Mouse (Mus musculus): ENCODE data around the gene Wdr4. TPM values are rescaled to one million over a fixed set of nuclear protein-coding genes. Genes with fewer than 3 reads are reported as not detected.

Gene Wdr4
- polyA plus RNA-seq, 1 experiment = 13.8 TPM

DNA sequence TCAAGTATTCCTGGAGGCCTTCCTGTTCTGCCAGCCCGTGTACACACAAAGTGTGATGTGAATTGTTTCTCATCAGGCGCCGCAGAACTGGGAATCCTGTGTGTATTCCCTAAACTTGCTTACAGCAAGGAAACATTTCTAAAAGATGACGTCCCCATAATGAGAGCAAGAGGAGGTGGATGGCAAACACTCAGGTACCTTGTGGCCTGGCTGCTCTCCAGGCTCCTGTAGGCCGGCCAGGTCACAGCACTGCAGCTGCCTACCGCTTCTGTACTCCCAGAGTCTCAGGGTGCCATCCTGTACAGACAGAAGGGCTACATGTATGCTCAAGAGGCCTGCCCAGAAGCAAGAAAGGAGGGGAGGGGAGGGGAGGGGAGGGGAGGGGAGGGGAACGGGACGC, 19.4 kb downstream of the Wdr4 start:
- TF ChIP-seq POLR2A (IDR thresholded peaks at IDR 0.05; ENCODE audit: borderline replicate concordance, low read depth, low read length) (no peak), CTCF (IDR thresholded peaks at IDR 0.05; ENCODE audit: low read depth, low read length) (no peak)
- no peak overlapping the region for H3K4me3 ChIP-seq (ENCODE audit: insufficient read depth, low read length)
- no peaks in the 10 kb centered on the region for H3K4me1 ChIP-seq (ENCODE audit: control insufficient read depth, insufficient read depth, low read length)
- H3K27ac ChIP-seq (ENCODE audit: insufficient read depth, low read depth, low read length) = no peak overlapping the region

DNA sequence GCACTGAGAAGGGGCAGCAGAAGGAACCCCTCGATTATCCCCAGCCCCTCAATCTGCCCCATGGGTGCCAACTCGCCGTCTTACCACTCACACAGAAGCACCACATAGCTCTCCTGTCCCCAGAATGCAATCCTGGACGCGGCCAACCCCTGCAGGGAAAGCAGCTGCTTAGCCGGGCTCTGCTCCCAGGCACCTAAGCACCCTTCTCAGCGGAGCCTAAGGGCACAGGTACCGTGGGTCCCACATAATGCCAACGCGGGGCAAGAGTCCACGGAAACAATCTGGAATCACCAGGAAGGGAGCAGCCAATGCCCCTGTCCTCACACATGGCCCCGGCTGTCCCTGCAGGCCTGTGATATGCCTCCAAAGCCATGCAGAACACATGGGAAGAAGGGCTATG, 20.1 kb downstream of the Wdr4 start:
- Histone ChIP-seq H3K4me3 (ENCODE audit: insufficient read depth, low read length) (no peak overlapping the region), H3K27ac (ENCODE audit: insufficient read depth, low read depth, low read length) (no peak overlapping the region), H3K4me1 (ENCODE audit: control insufficient read depth, insufficient read depth, low read length) (no peaks in the 10 kb centered on the region)
- no peak for TF ChIP-seq POLR2A (IDR thresholded peaks at IDR 0.05; ENCODE audit: borderline replicate concordance, low read depth, low read length)
- TF ChIP-seq CTCF (IDR thresholded peaks at IDR 0.05; ENCODE audit: low read depth, low read length) = no peak

DNA sequence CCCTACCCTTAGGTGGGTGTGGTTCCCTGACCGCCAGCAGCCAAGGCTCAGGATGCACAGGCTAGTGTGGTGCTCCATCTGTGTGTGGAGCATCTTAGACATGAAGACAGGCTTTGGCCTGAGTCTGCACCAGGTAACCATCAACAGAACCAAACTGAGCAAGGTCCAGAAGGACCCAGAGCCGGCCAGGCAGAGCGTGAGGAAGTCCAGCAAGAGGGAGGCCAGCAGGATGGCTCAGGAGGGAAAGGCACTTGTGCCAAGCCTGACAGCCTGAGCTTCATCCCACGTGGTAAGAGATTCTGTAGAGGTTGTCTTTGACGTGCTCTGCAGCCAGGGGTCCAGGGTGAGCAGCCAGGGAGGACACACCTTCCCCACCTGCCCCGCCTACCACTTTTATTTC, 22.1 kb downstream of the Wdr4 start:
- no peaks in the 10 kb centered on the region for H3K4me1 ChIP-seq (ENCODE audit: control insufficient read depth, insufficient read depth, low read length)
- no peak overlapping the region for H3K4me3 ChIP-seq (ENCODE audit: insufficient read depth, low read length)
- no peak for TF ChIP-seq CTCF (IDR thresholded peaks at IDR 0.05; ENCODE audit: low read depth, low read length)
- no peak for TF ChIP-seq POLR2A (IDR thresholded peaks at IDR 0.05; ENCODE audit: borderline replicate concordance, low read depth, low read length)
- no peak overlapping the region for H3K27ac ChIP-seq (ENCODE audit: insufficient read depth, low read depth, low read length)

DNA sequence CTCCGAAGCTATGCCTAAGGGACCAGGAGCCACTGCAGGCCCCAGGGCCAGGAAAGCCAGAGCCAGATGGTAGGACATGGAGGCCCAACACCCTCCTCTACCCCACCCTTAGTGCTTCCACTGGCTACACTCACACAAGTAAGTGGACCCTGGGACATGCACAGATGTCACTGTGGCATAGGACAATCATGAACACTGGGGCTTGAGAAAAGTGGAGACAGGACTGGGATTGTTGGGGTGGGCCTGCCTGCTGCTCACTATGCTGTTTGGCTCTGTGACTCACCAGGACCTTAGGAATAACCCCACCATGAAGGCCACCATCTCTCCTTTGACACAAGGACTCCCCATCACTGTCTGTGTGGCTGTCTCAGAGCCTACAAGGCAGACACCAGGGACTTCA, 24.8 kb downstream of the Wdr4 start:
- H3K4me3 ChIP-seq (ENCODE audit: insufficient read depth, low read length) = no peak overlapping the region
- no peaks in the 10 kb centered on the region for H3K4me1 ChIP-seq (ENCODE audit: control insufficient read depth, insufficient read depth, low read length)
- H3K27ac ChIP-seq (ENCODE audit: insufficient read depth, low read depth, low read length) = no peak overlapping the region
- TF ChIP-seq CTCF (IDR thresholded peaks at IDR 0.05; ENCODE audit: low read depth, low read length) (no peak), POLR2A (IDR thresholded peaks at IDR 0.05; ENCODE audit: borderline replicate concordance, low read depth, low read length) (no peak)

DNA sequence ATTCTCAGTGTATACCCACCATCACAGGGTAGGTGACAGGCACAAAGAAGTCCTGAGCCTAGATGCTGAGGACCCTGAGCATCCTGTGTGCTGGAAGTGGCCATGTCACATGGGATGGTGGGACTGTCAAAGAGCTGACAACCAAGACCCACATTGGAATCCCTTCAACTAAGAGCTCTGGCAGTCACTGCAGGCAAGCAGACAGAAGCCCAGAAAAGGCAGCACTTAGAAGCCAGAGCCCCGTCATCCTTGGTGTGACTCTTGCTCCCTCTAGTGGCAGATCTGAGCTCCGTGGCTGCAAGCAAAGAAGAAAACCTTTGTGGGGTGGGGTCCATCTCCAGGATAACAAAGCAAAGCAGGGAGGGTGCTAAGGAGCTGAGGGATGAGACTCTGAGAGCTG, 27.4 kb downstream of the Wdr4 start:
- TF ChIP-seq CTCF (IDR thresholded peaks at IDR 0.05; ENCODE audit: low read depth, low read length) (peak; percentile 83), POLR2A (IDR thresholded peaks at IDR 0.05; ENCODE audit: borderline replicate concordance, low read depth, low read length) (no peak)
- H3K4me1 ChIP-seq (ENCODE audit: control insufficient read depth, insufficient read depth, low read length) = no peaks in the 10 kb centered on the region
- no peak overlapping the region for H3K4me3 ChIP-seq (ENCODE audit: insufficient read depth, low read length)
- no peak overlapping the region for H3K27ac ChIP-seq (ENCODE audit: insufficient read depth, low read depth, low read length)

DNA sequence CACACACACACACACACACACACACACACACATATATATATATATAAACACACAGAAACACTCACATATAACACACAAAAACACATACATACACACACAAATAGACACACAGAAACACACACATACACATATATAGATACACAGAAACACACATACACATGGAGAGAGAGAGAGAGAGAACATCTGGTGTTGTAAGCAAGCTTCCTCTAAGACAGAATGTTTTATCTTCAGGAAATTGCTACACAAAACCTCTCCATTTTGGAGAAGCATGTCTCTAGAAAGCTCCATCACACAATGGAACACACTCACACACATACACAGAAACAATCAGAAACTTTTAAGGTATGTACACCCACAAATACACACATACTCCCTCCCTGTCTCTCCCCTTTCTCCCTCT, 28.4 kb downstream of the Wdr4 start:
- H3K4me3 ChIP-seq (ENCODE audit: insufficient read depth, low read length) = no peak overlapping the region
- H3K27ac ChIP-seq (ENCODE audit: insufficient read depth, low read depth, low read length) = no peak overlapping the region
- no peaks in the 10 kb centered on the region for H3K4me1 ChIP-seq (ENCODE audit: control insufficient read depth, insufficient read depth, low read length)
- TF ChIP-seq CTCF (IDR thresholded peaks at IDR 0.05; ENCODE audit: low read depth, low read length) (no peak), POLR2A (IDR thresholded peaks at IDR 0.05; ENCODE audit: borderline replicate concordance, low read depth, low read length) (no peak)

DNA sequence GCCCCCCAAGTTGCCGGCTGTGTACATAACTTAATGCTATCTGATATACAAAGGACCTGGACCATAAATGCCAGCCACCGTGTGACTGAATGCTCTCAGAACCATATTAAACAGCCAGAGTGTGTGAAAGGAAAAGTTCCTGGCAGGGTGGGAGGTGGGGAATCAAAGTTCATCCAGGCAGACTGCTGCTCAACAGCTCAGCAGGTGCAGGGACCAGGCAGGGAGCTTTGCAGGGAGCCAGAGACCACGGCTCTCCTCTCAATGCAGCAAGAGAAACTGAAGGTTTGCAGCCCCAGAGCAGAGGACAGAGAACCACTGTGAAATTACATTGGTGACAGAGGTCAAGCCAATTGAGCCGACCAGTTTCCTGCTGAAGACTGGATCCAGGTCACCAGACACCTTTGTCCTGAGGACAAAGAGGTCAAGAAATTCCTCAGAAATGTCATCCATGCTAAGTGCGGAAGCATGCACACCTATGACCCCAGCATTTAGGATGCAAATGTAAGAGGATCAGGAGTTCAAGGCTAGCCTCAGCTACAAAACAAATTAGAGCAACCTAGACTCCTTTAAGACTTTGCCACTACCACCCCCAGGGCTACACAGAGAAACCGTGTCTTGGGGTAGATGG, 32.2 kb downstream of the Wdr4 start:
- TF ChIP-seq CTCF (IDR thresholded peaks at IDR 0.05; ENCODE audit: low read depth, low read length) (no peak), POLR2A (IDR thresholded peaks at IDR 0.05; ENCODE audit: borderline replicate concordance, low read depth, low read length) (no peak)
- Histone ChIP-seq H3K4me3 (ENCODE audit: insufficient read depth, low read length) (no peak overlapping the region), H3K27ac (ENCODE audit: insufficient read depth, low read depth, low read length) (no peak overlapping the region), H3K4me1 (ENCODE audit: control insufficient read depth, insufficient read depth, low read length) (no peaks in the 10 kb centered on the region)

DNA sequence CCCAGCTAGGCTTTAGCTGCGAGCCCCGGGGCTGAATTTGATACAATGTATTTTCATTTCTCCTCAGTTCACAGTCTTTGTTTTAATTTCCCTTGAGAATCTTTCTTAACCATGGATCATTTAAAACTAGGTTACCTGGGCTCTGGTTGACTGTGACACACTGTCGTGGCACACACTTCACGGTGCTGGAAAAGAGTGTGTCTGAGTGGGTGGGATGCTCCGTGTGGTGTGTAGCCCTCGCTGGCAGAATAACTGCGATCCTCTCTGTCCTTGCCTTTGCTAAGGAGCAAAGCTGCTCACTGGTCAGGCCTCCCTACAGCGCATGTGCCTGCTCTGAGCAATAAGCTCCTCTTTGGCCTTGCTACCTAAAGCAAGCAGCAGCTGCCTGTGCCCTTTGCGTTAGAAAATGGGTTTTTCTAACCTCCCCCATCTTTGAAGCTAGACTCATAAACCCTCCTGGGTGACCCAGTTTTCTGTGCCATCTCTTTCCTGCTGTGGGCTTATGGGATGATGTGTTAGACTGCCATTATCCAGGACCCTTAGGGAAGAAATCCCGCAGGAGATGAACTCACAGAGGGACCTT, 33.1 kb downstream of the Wdr4 start:
- Histone ChIP-seq H3K4me3 (ENCODE audit: insufficient read depth, low read length) (no peak overlapping the region), H3K27ac (ENCODE audit: insufficient read depth, low read depth, low read length) (no peak overlapping the region), H3K4me1 (ENCODE audit: control insufficient read depth, insufficient read depth, low read length) (no peaks in the 10 kb centered on the region)
- TF ChIP-seq POLR2A (IDR thresholded peaks at IDR 0.05; ENCODE audit: borderline replicate concordance, low read depth, low read length) (no peak), CTCF (IDR thresholded peaks at IDR 0.05; ENCODE audit: low read depth, low read length) (no peak)

DNA sequence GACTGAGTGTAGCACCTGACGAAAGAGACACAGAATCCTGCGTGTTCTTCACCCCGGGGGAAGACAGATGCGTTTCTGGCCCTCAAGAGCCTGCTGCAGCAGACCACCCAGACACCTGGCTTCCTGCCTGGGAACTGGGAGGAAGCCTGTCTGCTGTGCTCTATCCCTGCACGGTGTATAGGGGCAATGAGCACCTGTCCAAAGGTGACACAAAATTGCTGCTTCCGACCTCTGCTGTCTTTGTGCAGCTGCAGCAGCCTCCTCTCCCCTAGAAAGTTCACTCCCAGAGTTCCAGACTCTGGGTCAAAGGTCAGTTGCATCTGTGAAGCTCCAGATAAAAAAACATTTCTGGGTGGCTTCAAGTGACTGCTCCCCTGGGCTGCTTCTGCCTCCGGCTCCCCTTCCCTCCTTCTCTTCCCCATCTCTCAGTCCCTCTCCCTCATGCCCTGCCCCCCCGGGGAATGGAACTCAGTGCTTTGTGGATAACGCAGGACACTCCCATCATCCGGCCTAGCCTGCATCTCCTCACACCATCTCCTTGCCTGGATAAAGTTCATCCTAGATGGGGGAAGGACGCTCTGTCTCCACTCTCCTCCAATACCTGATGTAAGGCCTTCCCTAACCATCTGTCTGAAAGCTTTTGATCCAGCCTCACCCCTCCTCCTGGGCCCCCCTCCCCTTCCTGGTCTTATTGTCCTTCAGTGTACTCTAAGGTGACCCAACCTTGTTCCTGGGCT, 40.5 kb downstream of the Wdr4 start:
- Histone ChIP-seq H3K4me3 (ENCODE audit: insufficient read depth, low read length) (no peak overlapping the region), H3K27ac (ENCODE audit: insufficient read depth, low read depth, low read length) (no peak overlapping the region), H3K4me1 (ENCODE audit: control insufficient read depth, insufficient read depth, low read length) (no peaks in the 10 kb centered on the region)
- TF ChIP-seq POLR2A (IDR thresholded peaks at IDR 0.05; ENCODE audit: borderline replicate concordance, low read depth, low read length) (no peak), CTCF (IDR thresholded peaks at IDR 0.05; ENCODE audit: low read depth, low read length) (no peak)

DNA sequence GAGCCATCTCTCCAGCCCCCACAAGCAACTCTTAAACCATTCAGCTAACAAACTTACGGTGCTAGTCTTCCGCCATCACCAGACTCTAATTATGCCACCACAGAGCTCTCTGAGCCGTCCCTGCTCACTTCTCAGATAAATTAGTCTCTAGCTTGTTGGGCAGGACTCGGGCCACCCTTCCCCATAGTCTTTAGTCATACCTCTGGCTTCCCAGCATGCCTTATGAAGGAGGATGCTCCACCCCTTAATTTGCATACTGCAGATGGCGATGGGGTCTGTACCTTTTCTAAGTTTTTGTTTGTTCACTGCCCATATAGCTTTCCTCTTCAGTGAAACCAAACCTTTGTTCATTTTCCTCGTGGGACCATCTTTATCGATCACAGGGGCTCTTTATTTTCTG, 41.2 kb downstream of the Wdr4 start:
- TF ChIP-seq CTCF (IDR thresholded peaks at IDR 0.05; ENCODE audit: low read depth, low read length) = no peak
- Histone ChIP-seq H3K4me1 (ENCODE audit: control insufficient read depth, insufficient read depth, low read length) (no peaks in the 10 kb centered on the region), H3K4me3 (ENCODE audit: insufficient read depth, low read length) (no peak overlapping the region), H3K27ac (ENCODE audit: insufficient read depth, low read depth, low read length) (no peak overlapping the region)
